Mouse (Mus musculus) myocyte (in vitro differentiated cells): ENCODE data around the gene Zfp658. TPM values are rescaled to one million over a fixed set of nuclear protein-coding genes. Genes with fewer than 3 reads are reported as not detected.

Experiments
- H3K27me3 ChIP-seq: one replicate; pipeline ENCODE4 v1.6.1; 2011; ENCODE audit not compliant: control insufficient read depth, insufficient read depth, insufficient read length
- H3K36me3 ChIP-seq: one replicate; pipeline ENCODE4 v1.6.1; 2011; ENCODE audit not compliant: control insufficient read depth, insufficient read depth
- H3K4me2 ChIP-seq: one replicate; pipeline ENCODE4 v1.6.1; 2011; ENCODE audit warnings: low read depth, control low read depth
- H3K4me3 ChIP-seq: one replicate; pipeline ENCODE4 v1.5.1; 2011; ENCODE audit warnings: mild to moderate bottlenecking, control low read depth, moderate library complexity
- H3K79me2 ChIP-seq: one replicate; pipeline ENCODE4 v1.6.1; 2011; ENCODE audit not compliant: control insufficient read depth, insufficient read depth
- H3ac ChIP-seq: one replicate; pipeline ENCODE4 v1.6.1; 2011; ENCODE audit not compliant: control insufficient read depth, insufficient read length
- CEBPB ChIP-seq: IDR thresholded peaks from 2 replicates; pipeline ENCODE4 v1.6.1; 2011; ENCODE audit warnings: mild to moderate bottlenecking, moderate library complexity; ENCODE audit not compliant: poor library complexity, insufficient read depth, severe bottlenecking
- E2F4 ChIP-seq: IDR thresholded peaks from one replicate; pipeline ENCODE4 v1.6.1; 2011; ENCODE audit warnings: mild to moderate bottlenecking, control low read depth, moderate library complexity; ENCODE audit not compliant: insufficient read depth
- MAX ChIP-seq: IDR thresholded peaks from one replicate; pipeline ENCODE4 v1.6.1; 2011; ENCODE audit warnings: low read depth, mild to moderate bottlenecking, control low read depth
- MYOD1 ChIP-seq, 3 experiments: IDR thresholded peaks; one replicate each; pipeline ENCODE4 v1.6.1; 2011; ENCODE audit warnings: control low read depth in 2 of 3, low read depth in 2 of 3, mild to moderate bottlenecking in 2 of 3, moderate library complexity in 1 of 3; ENCODE audit not compliant: insufficient read length in 2 of 3, control insufficient read depth in 1 of 3
- MYOG ChIP-seq, 3 experiments: IDR thresholded peaks; one replicate each; pipeline ENCODE4 v1.6.1; 2011; ENCODE audit warnings: control low read depth in 2 of 3, low read depth in 2 of 3, mild to moderate bottlenecking in 2 of 3; ENCODE audit not compliant: insufficient read length in 2 of 3, control insufficient read depth in 1 of 3, insufficient read depth in 1 of 3
- POLR2A ChIP-seq: IDR thresholded peaks from one replicate; pipeline ENCODE4 v1.6.1; 2011; ENCODE audit warnings: low read depth, mild to moderate bottlenecking, control low read depth, moderate library complexity; ENCODE audit not compliant: insufficient read length
- POLR2AphosphoS2 ChIP-seq: IDR thresholded peaks from one replicate; pipeline ENCODE4 v1.6.1; 2011; ENCODE audit warnings: low read depth, control low read depth; ENCODE audit not compliant: insufficient read length
- REST ChIP-seq: IDR thresholded peaks from one replicate; pipeline ENCODE4 v1.6.1; 2011; ENCODE audit warnings: mild to moderate bottlenecking, control low read depth, moderate library complexity; ENCODE audit not compliant: insufficient read depth, insufficient read length
- SRF ChIP-seq: IDR thresholded peaks from one replicate; pipeline ENCODE4 v1.6.1; 2011; ENCODE audit warnings: low read depth; ENCODE audit not compliant: control insufficient read depth, insufficient read length
- TCF12 ChIP-seq: IDR thresholded peaks from one replicate; pipeline ENCODE4 v1.6.1; 2011; ENCODE audit warnings: mild to moderate bottlenecking, control low read depth; ENCODE audit not compliant: poor library complexity, insufficient read depth, severe bottlenecking
- TCF3 ChIP-seq: IDR thresholded peaks from one replicate; pipeline ENCODE4 v1.6.1; 2011; ENCODE audit warnings: low read depth, control low read depth; ENCODE audit not compliant: insufficient read length
- USF1 ChIP-seq: IDR thresholded peaks from one replicate; pipeline ENCODE4 v1.6.1; 2011; ENCODE audit warnings: low read depth, mild to moderate bottlenecking, control low read depth, moderate library complexity
- polyA plus RNA-seq: library from polyadenylated mRNA; unstranded; fragments of >200 nt; fragmentation: generic; extraction: Trizol; gene quantifications from one replicate; pipeline ENCODE4 v1.2.1, GENCODE M21; 2012; ENCODE audit warnings: missing spikeins

Gene Zfp658
- polyA plus RNA-seq, 1 experiment, result 0.72 TPM

GRCm38 (mm10) chr7:43579440-43580171, 17.6 kb downstream of the Zfp658 start, which contains the start of gene Zfp719:
Gene Zfp719, plus strand, starts transcription at chr7:43579610.
- peak within 1 kb of the TSS; percentile 83 for H3ac ChIP-seq
- TF ChIP-seq TCF3 (no peak), E2F4 (no peak), REST (no peak), MYOD1 (IDR thresholded peaks at IDR 0.05; ENCODE audit: control insufficient read depth in 1 of 3, insufficient read length in 2 of 3, low read depth in 2 of 3) (no peak), TCF12 (no peak), CEBPB (no peak), MYOG (IDR thresholded peaks at IDR 0.05; ENCODE audit: control insufficient read depth in 1 of 3, insufficient read depth in 1 of 3, insufficient read length in 2 of 3, low read depth in 2 of 3) (no peak), POLR2A (peak; percentile 77), MAX (peak; percentile 44), POLR2AphosphoS2 (peak; percentile 72)
- H3K36me3 ChIP-seq, result peaks cover 12% of the 10 kb centered on the region

GRCm38 (mm10) chr7:43580526-43580925, 18.5 kb downstream of the Zfp658 start:
- H3K79me2 ChIP-seq, result peaks cover 42% of the 10 kb centered on the region
- TF ChIP-seq MAX, result no peak
- H3ac ChIP-seq, result peak overlapping the region; percentile 83

More at GRCm38 (mm10) chr7:43579440-43580171, 17.6 kb downstream of the Zfp658 start, which contains the start of gene Zfp719:
- Histone ChIP-seq H3K4me3 (peak within 1 kb of the TSS; percentile 83), H3K4me2 (peak within 1 kb of the TSS; percentile 91), H3K27me3 (no peaks in the 10 kb centered on the region), H3K79me2 (peaks cover 42% of the 10 kb centered on the region)

GRCm38 (mm10) chr7:43584790-43585189, 22.7 kb downstream of the Zfp658 start:
- TF ChIP-seq MYOD1 (IDR thresholded peaks at IDR 0.05; ENCODE audit: control insufficient read depth in 1 of 3, insufficient read length in 2 of 3, low read depth in 2 of 3) (no peak), USF1 (no peak), POLR2AphosphoS2 (no peak), MAX (no peak), TCF3 (no peak), TCF12 (no peak), MYOG (IDR thresholded peaks at IDR 0.05; ENCODE audit: control insufficient read depth in 1 of 3, insufficient read depth in 1 of 3, insufficient read length in 2 of 3, low read depth in 2 of 3) (no peak)
- Histone ChIP-seq H3K4me2 (no peak overlapping the region), H3K4me3 (no peak overlapping the region), H3K79me2 (peaks cover 42% of the 10 kb centered on the region), H3K27me3 (no peaks in the 10 kb centered on the region), H3ac (no peak overlapping the region), H3K36me3 (peaks cover 49% of the 10 kb centered on the region)

More at GRCm38 (mm10) chr7:43580526-43580925, 18.5 kb downstream of the Zfp658 start:
- Histone ChIP-seq H3K36me3 (peaks cover 14% of the 10 kb centered on the region), H3K4me2 (peak overlapping the region; percentile 91), H3K4me3 (peak overlapping the region; percentile 83), H3K27me3 (no peaks in the 10 kb centered on the region)

- Histone ChIP-seq H3K36me3 (no peaks in the 10 kb centered on the region), H3K4me3 (no peak overlapping the region), H3K4me2 (no peak overlapping the region), H3K27me3 (no peaks in the 10 kb centered on the region), H3K79me2 (no peaks in the 10 kb centered on the region), H3ac (no peak overlapping the region)
- TF ChIP-seq POLR2A (no peak), TCF3 (no peak), MYOD1 (IDR thresholded peaks at IDR 0.05; ENCODE audit: control insufficient read depth in 1 of 3, insufficient read length in 2 of 3, low read depth in 2 of 3) (no peak), REST (no peak), MAX (no peak), SRF (no peak), USF1 (no peak), POLR2AphosphoS2 (no peak), MYOG (IDR thresholded peaks at IDR 0.05; ENCODE audit: control insufficient read depth in 1 of 3, insufficient read depth in 1 of 3, insufficient read length in 2 of 3, low read depth in 2 of 3) (no peak), CEBPB (no peak), E2F4 (no peak), TCF12 (no peak)
These were observed 39.8 kb downstream of the Zfp658 start for GRCm38 (mm10) chr7:43601884-43602283.
